ENCODE assay signal across 10 mouse cellular contexts in the genomic region with DNA sequence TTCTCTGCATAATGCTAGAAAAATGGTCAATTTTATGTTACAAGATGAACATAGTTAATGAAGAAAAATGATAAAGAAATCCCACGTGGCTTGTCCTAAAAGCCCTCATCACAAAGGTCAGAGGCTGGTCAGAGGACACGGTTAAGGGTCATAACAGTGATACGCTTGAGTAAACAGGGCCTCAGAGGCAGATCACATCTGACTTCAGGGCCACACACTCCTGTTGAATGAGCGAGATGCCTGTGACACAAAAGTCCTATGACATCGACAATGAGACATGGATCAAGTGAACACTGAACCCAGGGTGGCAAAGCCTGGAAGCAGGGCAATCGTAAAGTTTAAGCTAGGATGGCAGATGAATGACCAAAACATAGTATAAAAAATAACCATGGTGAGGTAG.
"Had no signal": no experiment of that assay in that cellular context is flagged by ENCODE, and none has a peak within 500 bp of the region (broad histone marks: within the 10 kb centered on the region; RNA-seq: fewer than 3 reads in every experiment).

No protein-coding gene starts in this region.

- H3K36me3 ChIP-seq: limb, embryonic 13.5 days; midbrain, embryonic 15.5 days; neural tube, embryonic 12.5 days had no signal

- H3K4me3 ChIP-seq: limb, embryonic 13.5 days; midbrain, embryonic 15.5 days; neural tube, embryonic 12.5 days had no signal

- DNase-seq: left cerebral cortex, postnatal 4 days; lung, embryonic 14.5 days; lung, postnatal 10 days; lung, postnatal 4 days; thymus, postnatal 4 days had no signal

- H3K9me3 ChIP-seq: midbrain, embryonic 15.5 days; neural tube, embryonic 12.5 days had no signal

- H3K4me1 ChIP-seq: midbrain, embryonic 15.5 days; neural tube, embryonic 12.5 days had no signal

- H3K27ac ChIP-seq: limb, embryonic 13.5 days; liver, embryonic 14.5 days; midbrain, embryonic 15.5 days; neural tube, embryonic 12.5 days; stomach, postnatal 0 days had no signal

- H3K27me3 ChIP-seq: limb, embryonic 13.5 days; midbrain, embryonic 15.5 days; neural tube, embryonic 12.5 days had no signal
